Mouse (Mus musculus) neural tube, embryonic 13.5 days (tissue): ENCODE measurements at regions not wholly inside any gene's neighbourhood (a gene's known extent, or its start where the extent isn't known, plus 50 kb on each side); places are given as distances from the start of the nearest gene placed in this dataset.
A peak's percentile ranks its signal among the peaks of the same experiment; 100 is the strongest.

ENCODE experiments used
- ATAC-seq: fragments of 200-750 bp; cut with Nextera tagmentation; 2 replicates; pipeline ENCODE4 v1.8.0; 2017; ENCODE audit warnings: low read depth, mild to moderate bottlenecking, moderate TSS enrichment, moderate library complexity
- H3K27ac ChIP-seq: fragments of 300-500 bp; sonication (generic); replicated peaks from 2 replicates; pipeline ENCODE4 v1.5.1; 2015; ENCODE audit warnings: moderate library complexity, mild to moderate bottlenecking, inconsistent platforms
- H3K27me3 ChIP-seq: fragments of 300-500 bp; sonication (generic); 2 replicates; pipeline ENCODE4 v1.6.1; 2015; ENCODE audit warnings: mild to moderate bottlenecking, inconsistent platforms
- H3K36me3 ChIP-seq: fragments of 300-500 bp; sonication (generic); 2 replicates; pipeline ENCODE4 v1.6.1; 2015; ENCODE audit warnings: mild to moderate bottlenecking, inconsistent platforms
- H3K4me1 ChIP-seq: fragments of 300-500 bp; sonication (generic); replicated peaks from 2 replicates; pipeline ENCODE4 v1.6.1; 2015; ENCODE audit warnings: inconsistent platforms
- H3K4me2 ChIP-seq: fragments of 300-500 bp; sonication (generic); 2 replicates; pipeline ENCODE4 v1.6.1; 2015; ENCODE audit warnings: inconsistent platforms, mild to moderate bottlenecking, moderate library complexity
- H3K4me3 ChIP-seq: fragments of 300-500 bp; sonication (generic); 2 replicates; pipeline ENCODE4 v1.5.1; 2015; ENCODE audit warnings: mild to moderate bottlenecking, inconsistent platforms
- H3K9ac ChIP-seq: fragments of 300-500 bp; sonication (generic); 2 replicates; pipeline ENCODE4 v1.6.1; 2015; ENCODE audit warnings: moderate library complexity, mild to moderate bottlenecking, inconsistent platforms
- H3K9me3 ChIP-seq: fragments of 300-500 bp; sonication (generic); 2 replicates; pipeline ENCODE4 v1.6.1; 2016; ENCODE audit warnings: inconsistent platforms
- WGBS: fragments of 180-500 bp; shearing (Covaris S2); methylation state at CpG from one replicate; pipeline ENCODE4 v1.1.7; 2015; 5-methylcytosine and 5-hydroxymethylcytosine counted together

DNA sequence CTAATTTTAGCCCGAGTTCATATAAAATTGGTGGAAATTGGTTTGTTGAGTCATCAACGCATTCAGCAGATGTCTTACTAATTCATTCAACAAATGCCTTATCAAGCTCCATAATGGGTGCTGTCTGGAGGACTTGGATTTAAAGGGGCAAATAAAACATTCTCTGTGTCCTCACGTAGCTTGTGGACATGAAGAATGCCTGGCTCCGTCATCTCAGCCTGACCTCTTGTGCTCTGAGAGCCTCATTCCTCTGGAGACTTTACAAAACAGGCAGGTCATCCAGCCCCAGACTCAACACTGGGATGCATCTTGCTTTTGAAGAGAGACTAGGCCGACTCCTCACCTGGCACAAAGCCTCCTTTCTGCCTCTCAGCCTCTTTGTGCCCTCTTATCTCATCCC, 248.6 kb downstream of the Plpp3 start:
- Histone ChIP-seq H3K36me3 (no peaks in the 10 kb centered on the region), H3K9ac (no peak overlapping the region), H3K4me3 (no peak overlapping the region), H3K27me3 (no peaks in the 10 kb centered on the region), H3K27ac (no peak overlapping the region), H3K9me3 (no peaks in the 10 kb centered on the region), H3K4me1 (0 out of 2 replicates have a peak, but pooled peaks cover 12% of the 10 kb centered on the region), H3K4me2 (no peak overlapping the region)
- 82% methylated on average over 5 of the region's 5 CpGs for WGBS
- no peak for ATAC-seq

DNA sequence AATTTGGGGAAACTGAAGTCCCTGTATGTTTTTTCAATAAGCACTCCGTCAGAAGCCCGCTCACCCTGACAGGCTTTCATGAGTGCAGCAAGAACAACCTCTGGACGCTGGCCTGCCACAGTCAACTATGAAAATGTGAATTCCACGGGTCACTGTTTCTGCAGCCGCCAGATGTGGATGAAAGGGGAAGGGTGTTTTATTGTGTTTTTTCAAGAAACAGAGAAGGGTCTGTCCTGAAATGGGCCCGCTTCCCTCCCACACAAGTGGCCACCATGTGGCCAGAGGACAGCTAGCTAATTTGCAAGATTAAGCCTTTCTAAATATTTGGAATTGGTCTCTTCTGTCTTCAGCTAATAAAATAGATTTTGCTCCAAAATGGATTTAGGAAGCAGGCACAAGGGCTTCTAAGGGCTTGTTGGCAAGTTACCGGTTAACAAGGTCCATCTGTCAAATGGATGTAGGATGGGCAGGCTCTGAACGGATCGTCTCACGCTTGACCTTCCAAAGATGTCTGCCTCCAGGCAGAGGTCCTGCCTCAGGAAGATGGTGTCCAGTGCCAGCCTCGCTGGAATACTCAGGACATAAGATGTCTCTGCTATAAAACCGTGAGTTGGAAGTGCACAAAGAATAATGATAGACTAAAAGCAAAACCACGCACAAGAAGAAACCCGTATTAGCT, 249.8 kb downstream of the Plpp3 start:
- no peak for ATAC-seq
- Histone ChIP-seq H3K4me1 (0 out of 2 replicates have a peak, but pooled peaks cover 12% of the 10 kb centered on the region), H3K27ac (no peak overlapping the region), H3K4me2 (no peak overlapping the region), H3K4me3 (no peak overlapping the region), H3K27me3 (no peaks in the 10 kb centered on the region), H3K9me3 (no peaks in the 10 kb centered on the region), H3K36me3 (no peaks in the 10 kb centered on the region), H3K9ac (no peak overlapping the region)
- 57% methylated on average over 14 of the region's 14 CpGs for WGBS

DNA sequence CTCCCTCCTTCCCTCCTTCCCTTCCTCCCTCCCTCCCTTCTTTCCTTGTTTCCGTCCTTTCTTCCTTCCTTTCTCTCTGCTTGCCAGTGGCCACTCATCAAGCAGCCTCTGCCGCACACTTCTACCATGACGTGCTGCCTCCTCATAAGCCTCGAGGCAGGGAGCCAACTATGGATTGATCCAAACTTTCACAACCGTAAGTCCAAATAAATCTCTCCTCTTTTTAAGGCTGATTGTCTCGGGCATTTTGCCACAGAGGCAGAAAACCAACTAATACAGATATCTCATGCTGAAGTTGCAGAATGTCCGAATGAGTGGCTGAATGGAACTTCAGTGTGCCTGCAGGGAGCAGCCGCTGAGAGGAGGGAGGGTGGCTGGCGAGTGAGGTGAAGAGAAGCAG, 251.7 kb downstream of the Plpp3 start:
- H3K9me3 ChIP-seq = no peaks in the 10 kb centered on the region
- no peak overlapping the region for H3K4me2 ChIP-seq
- H3K4me3 ChIP-seq = no peak overlapping the region
- ATAC-seq = no peak
- 0 out of 2 replicates have a peak, but pooled peaks cover 12% of the 10 kb centered on the region for H3K4me1 ChIP-seq
- H3K36me3 ChIP-seq = no peaks in the 10 kb centered on the region
- H3K27me3 ChIP-seq = no peaks in the 10 kb centered on the region
- WGBS = 73% methylated on average over 9 of the region's 9 CpGs
- no peak overlapping the region for H3K9ac ChIP-seq
- H3K27ac ChIP-seq = no peak overlapping the region

DNA sequence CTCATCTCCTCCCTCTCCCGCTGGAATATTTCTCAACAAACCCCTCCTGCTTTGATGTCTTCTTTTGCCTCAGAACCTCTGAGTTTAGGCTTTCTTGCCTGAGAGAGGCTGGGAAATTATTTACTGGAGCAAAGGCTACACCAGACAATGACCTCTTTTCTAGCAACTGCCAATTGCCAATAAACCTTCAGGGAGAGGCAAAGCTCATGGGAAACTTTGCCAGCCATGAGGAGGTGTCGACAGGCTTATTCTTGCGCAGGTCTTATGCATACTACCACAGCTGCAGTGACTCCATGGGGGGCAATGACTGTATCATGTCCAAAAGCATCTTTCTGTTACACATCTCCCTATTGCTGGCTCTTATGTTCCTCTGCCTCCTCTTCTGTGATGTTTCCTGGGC, 260.0 kb downstream of the Plpp3 start:
- Histone ChIP-seq H3K36me3 (no peaks in the 10 kb centered on the region), H3K4me3 (no peak overlapping the region), H3K4me2 (no peak overlapping the region), H3K27ac (no peak overlapping the region), H3K9ac (no peak overlapping the region), H3K9me3 (peaks cover 12% of the 10 kb centered on the region), H3K27me3 (no peaks in the 10 kb centered on the region), H3K4me1 (no peaks in the 10 kb centered on the region)
- ATAC-seq = no peak
- 96% methylated on average over 3 of the region's 3 CpGs for WGBS

DNA sequence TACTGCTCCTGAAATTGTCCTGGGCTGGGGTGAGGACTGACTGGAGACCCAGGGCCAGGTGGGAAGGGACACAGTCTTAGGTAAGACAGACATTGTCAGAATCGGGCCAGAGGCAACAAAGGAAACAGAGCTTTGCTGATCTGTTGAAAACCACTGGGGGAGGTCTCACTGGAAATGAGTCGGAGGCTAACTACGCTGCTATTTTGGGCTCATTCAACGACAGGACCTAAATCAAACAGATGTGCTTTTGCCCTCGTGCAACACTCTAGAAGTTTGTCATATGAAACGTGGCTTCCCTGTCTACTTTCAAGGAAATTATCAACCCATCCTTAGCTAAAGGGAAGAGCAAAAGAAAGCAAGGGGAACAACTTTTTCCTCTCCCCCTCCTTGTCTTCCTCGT, 265.3 kb downstream of the Plpp3 start:
- Histone ChIP-seq H3K27ac (no peak overlapping the region), H3K9ac (no peak overlapping the region), H3K4me3 (no peak overlapping the region), H3K4me1 (no peaks in the 10 kb centered on the region), H3K9me3 (no peaks in the 10 kb centered on the region; the same call in 1 of the 2 replicates), H3K27me3 (no peaks in the 10 kb centered on the region), H3K4me2 (no peak overlapping the region), H3K36me3 (no peaks in the 10 kb centered on the region)
- no peak for ATAC-seq
- WGBS = 57% methylated on average over 7 of the region's 7 CpGs

DNA sequence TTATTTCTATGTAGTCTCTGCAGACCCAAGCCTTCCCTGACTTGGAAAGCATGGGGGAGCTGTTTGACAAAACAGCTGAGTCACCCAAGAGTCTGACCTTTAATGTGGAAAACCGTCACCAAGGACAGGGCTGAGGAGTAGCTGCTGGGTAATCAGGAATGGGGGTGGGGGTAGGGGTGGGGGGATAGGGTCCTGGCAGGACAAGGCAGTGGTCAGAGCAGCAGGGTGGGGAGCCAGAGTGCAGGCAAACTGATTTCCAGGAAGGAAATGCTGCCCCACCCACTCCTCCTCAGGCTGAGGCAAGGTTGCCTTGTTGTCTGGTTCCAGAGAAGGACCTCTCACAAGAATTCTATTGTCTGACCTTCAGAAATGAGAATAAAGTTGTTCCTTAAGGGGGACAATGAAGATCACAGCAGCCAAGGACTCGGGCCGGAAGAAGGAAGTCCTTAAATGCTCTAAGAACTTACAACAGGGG, 266.6 kb downstream of the Plpp3 start:
- H3K9ac ChIP-seq = no peak overlapping the region
- WGBS = 83% methylated on average over 3 of the region's 3 CpGs
- ATAC-seq = no peak
- no peak overlapping the region for H3K4me2 ChIP-seq
- H3K27me3 ChIP-seq = no peaks in the 10 kb centered on the region
- no peak overlapping the region for H3K27ac ChIP-seq
- H3K4me1 ChIP-seq = no peaks in the 10 kb centered on the region
- H3K36me3 ChIP-seq = no peaks in the 10 kb centered on the region
- H3K9me3 ChIP-seq = no peaks in the 10 kb centered on the region
- no peak overlapping the region for H3K4me3 ChIP-seq

DNA sequence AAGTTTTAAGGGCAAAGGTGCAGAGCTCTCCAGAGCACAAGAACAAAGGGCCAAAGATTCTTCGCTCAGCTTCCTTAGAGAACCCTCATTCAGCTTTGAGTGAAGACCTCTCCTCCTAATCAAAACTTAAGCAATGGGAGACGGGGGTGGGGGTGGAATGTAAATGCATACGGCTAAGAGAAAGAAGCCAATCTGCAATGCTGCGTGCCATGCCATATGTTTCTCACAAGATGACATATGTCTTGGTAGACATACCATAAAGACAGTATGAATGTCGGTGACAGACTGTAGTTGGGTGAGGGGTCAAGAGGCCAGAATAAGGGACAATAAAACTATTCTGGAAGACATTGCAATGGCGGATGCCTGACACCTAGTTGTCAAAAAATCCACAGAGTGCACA, 267.9 kb downstream of the Plpp3 start:
- H3K27me3 ChIP-seq = no peaks in the 10 kb centered on the region
- no peaks in the 10 kb centered on the region for H3K4me1 ChIP-seq
- H3K36me3 ChIP-seq = no peaks in the 10 kb centered on the region
- no peak overlapping the region for H3K27ac ChIP-seq
- ATAC-seq = no peak
- H3K4me2 ChIP-seq = no peak overlapping the region
- no peaks in the 10 kb centered on the region for H3K9me3 ChIP-seq
- no peak overlapping the region for H3K4me3 ChIP-seq
- WGBS = 57% methylated on average over 6 of the region's 6 CpGs
- H3K9ac ChIP-seq = no peak overlapping the region

DNA sequence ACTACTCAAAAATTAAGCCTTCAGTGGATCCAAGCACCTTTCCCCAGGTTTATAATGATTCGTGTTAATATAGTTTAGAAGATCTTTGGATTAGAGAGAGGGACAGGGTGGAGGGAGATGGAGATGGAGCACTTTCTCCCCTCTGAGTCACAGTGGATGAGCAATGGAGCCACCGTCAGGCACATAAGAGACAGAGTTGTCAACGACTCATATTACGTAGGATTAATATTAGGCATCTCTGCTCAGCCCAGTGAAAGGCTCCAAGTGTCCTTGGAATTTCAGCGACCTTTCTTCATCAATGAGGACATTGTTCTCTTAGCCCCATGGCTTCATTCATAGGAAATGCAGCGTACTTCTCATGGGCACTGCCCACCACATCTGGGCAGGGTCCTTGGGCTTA, 270.4 kb downstream of the Plpp3 start:
- ATAC-seq = no peak
- no peaks in the 10 kb centered on the region for H3K36me3 ChIP-seq
- no peak overlapping the region for H3K4me3 ChIP-seq
- H3K27ac ChIP-seq = no peak overlapping the region
- H3K9me3 ChIP-seq = no peaks in the 10 kb centered on the region
- no peaks in the 10 kb centered on the region for H3K27me3 ChIP-seq
- 67% methylated on average over 6 of the region's 6 CpGs for WGBS
- H3K4me2 ChIP-seq = no peak overlapping the region
- H3K4me1 ChIP-seq = no peaks in the 10 kb centered on the region
- H3K9ac ChIP-seq = no peak overlapping the region

DNA sequence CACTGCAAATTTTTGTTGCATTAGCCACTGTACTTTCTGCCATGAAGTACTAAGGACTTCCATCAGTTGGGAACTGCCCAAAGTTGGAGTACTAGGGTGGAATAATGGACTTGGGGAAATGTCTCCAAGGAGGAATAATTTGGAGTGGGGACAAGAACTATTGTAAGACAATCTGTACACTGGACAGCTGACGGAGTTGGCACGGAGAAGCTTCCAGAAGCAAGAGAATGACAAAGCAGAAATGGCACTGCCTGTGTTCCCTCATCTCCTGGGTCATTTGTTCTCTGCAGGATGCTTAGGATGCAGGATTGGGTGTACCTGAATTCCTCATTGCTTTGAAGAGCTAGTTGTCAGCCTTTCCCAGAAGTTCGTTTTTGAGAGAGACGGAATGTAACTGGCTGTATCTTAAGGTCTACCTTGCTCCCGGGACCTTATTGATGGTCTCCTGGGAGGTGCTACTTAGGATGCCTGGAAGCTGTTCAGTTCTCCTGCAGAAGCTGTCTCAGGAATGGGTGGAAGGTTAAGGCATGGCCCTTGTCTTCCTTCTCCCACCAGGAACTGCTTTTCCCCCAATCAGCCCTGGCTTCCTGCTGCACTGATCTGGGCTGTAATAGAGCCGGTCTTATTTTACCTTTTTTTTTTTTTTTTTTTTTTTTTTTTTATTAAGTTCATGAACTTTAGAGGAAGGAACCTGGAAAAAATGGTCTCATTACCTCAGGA, 272.4 kb downstream of the Plpp3 start:
- Histone ChIP-seq H3K9ac (no peak overlapping the region), H3K36me3 (no peaks in the 10 kb centered on the region), H3K9me3 (no peaks in the 10 kb centered on the region), H3K27ac (no peak overlapping the region), H3K4me3 (no peak overlapping the region), H3K4me1 (no peaks in the 10 kb centered on the region), H3K27me3 (no peaks in the 10 kb centered on the region), H3K4me2 (no peak overlapping the region)
- WGBS = 93% methylated on average over 6 of the region's 6 CpGs
- ATAC-seq = no peak

DNA sequence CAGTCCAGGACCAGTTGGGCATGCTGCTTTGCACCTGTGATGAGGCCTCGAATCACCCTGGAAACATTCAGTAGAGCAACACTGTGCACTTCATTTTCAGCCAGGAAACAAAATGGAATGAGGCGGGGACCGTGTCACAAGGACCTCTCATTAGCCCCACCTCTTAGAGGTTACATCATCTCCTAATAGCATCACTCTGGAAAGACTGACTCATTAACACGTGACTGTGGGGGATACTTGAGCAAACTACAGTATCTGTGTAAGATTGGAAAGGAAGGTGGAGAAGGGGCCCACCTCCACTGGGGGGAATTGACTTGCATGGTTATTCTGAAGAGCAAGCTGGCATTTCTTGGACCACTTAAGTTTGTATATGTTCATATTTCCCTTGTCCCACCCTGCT, 275.3 kb downstream of the Plpp3 start:
- Histone ChIP-seq H3K36me3 (no peaks in the 10 kb centered on the region), H3K4me3 (no peak overlapping the region), H3K4me2 (no peak overlapping the region), H3K27me3 (no peaks in the 10 kb centered on the region), H3K4me1 (no peaks in the 10 kb centered on the region), H3K27ac (no peak overlapping the region), H3K9ac (no peak overlapping the region), H3K9me3 (no peaks in the 10 kb centered on the region)
- ATAC-seq = no peak
- WGBS = 85% methylated on average over 4 of the region's 4 CpGs

DNA sequence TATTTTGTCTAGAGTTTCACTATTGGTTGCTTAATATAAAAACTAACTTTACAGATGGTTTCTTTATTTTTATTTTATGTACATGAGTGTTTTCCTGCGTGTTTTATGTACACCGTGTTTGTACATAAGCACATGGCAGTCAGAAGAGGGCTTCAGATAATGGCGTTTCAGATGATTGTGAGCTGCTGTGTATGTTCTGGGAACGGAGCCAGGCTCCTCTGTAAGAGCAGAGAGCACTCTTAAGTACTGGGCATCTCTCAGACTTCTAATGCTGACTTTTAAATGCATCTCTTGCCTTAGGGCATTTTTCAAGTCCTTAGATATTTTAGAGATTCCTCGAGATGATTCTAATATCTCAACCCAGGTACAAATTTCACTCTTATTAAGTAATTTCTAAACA, 280.0 kb downstream of the Plpp3 start:
- no peak overlapping the region for H3K4me2 ChIP-seq
- no peaks in the 10 kb centered on the region for H3K27me3 ChIP-seq
- H3K9me3 ChIP-seq = no peaks in the 10 kb centered on the region
- whole genome bisulfite sequencing = 78% methylated on average over 5 of the region's 5 CpGs
- H3K36me3 ChIP-seq = no peaks in the 10 kb centered on the region
- no peak overlapping the region for H3K9ac ChIP-seq
- H3K4me3 ChIP-seq = no peak overlapping the region
- H3K4me1 ChIP-seq = no peaks in the 10 kb centered on the region
- ATAC-seq = no peak
- no peak overlapping the region for H3K27ac ChIP-seq

DNA sequence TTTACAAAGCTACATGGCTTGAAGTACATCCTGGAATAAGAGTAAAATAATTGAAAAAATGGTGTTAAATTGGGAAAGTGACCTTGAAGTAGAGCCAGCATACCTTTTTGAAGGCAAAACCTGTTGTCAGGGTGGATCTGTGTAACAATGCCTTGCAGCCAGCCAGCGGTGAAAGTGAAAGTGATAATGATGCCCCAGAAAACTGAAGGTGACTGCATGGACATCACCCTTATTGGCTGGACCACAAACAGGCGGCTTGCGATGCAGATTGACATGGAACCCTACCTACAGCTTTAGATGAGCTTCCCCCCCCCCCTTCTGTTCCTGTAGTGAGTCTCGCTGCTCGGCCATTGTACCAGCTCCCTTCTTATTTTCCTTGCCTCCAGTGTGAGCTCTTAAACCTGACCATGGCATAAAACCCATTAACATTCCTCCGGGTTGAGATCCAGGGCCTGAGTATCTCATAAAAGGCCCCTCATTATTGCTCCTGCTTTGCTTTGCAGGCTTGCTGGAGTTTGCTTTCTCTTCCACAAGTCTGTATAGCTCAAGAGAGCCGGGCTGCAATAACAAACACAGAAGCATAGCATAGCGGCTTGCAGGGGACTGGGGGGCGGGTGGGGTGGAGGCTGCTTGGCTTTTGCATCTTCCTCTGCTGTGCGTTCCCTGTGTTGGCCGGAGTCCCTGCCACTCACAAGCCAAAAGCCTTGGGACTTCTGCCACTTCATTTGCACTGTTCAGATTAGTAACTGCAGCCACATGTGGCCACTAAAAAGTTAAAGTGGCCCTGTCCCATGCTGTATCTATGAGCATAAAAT, 292.1 kb downstream of the Plpp3 start:
- WGBS = 54% methylated on average over 11 of the region's 11 CpGs
- Histone ChIP-seq H3K9ac (no peak overlapping the region), H3K4me3 (no peak overlapping the region), H3K4me1 (0 out of 2 replicates have a peak, but pooled peaks cover 8% of the 10 kb centered on the region), H3K4me2 (0 out of 2 replicates have a peak overlapping the region, but pooled peaks have one; percentile 9), H3K36me3 (no peaks in the 10 kb centered on the region), H3K27ac (0 out of 2 replicates have a peak overlapping the region, but pooled peaks have one; percentile 38), H3K9me3 (no peaks in the 10 kb centered on the region), H3K27me3 (no peaks in the 10 kb centered on the region)
- no peak for ATAC-seq
